Mouse (Mus musculus) G1E (cell line): Measurements from ENCODE around the gene Emilin2. TPM values are rescaled to one million over a fixed set of nuclear protein-coding genes. Genes with fewer than 3 reads are reported as not detected.

ENCODE experiments used
- ATAC-seq: 2 replicates; pipeline ENCODE4 v1.8.0; 2016; ENCODE audit warnings: mild to moderate bottlenecking; ENCODE audit not compliant: insufficient number of reproducible peaks, poor library complexity, low FRiP score, severe bottlenecking; ENCODE audit errors: extremely low read depth
- DNase-seq: peaks from one replicate; pipeline ENCODE4 v3.0.0; 2012; ENCODE audit warnings: low spot score
- H3K27me3 ChIP-seq: 2 replicates; pipeline ENCODE4 v1.6.1; 2012; ENCODE audit warnings: mild to moderate bottlenecking, low read length, inconsistent platforms; ENCODE audit not compliant: insufficient read depth
- H3K36me3 ChIP-seq: replicated peaks from 2 replicates; pipeline ENCODE3; 2012; ENCODE audit warnings: mild to moderate bottlenecking, inconsistent platforms
- H3K4me1 ChIP-seq: 2 replicates; pipeline ENCODE4 v1.6.1; 2012; ENCODE audit warnings: low read depth, low read length, inconsistent platforms, mixed read lengths; ENCODE audit not compliant: insufficient read depth
- H3K4me3 ChIP-seq: 2 replicates; pipeline ENCODE4 v1.5.1; 2012; ENCODE audit warnings: low read depth, mild to moderate bottlenecking, inconsistent platforms, low read length, moderate library complexity, mixed read lengths
- H3K9me3 ChIP-seq: replicated peaks from 2 replicates; pipeline ENCODE4 v1.6.1; 2012; ENCODE audit warnings: inconsistent platforms
- CTCF ChIP-seq: IDR thresholded peaks from 2 replicates; pipeline ENCODE4 v1.5.1; 2012; ENCODE audit warnings: low read depth, low read length, inconsistent platforms, mixed read lengths
- GATA1 ChIP-seq: IDR thresholded peaks from 2 replicates; pipeline ENCODE4 v1.6.1; 2012; ENCODE audit warnings: borderline replicate concordance, low read length, inconsistent platforms, mixed read lengths
- GATA2 ChIP-seq: IDR thresholded peaks from 2 replicates; pipeline ENCODE4 v1.6.1; 2012; ENCODE audit warnings: low read depth, low read length, inconsistent platforms, borderline replicate concordance
- POLR2AphosphoS5 ChIP-seq: IDR thresholded peaks from 2 replicates; pipeline ENCODE4 v1.6.1; 2012; ENCODE audit warnings: low read depth, low read length, inconsistent platforms; ENCODE audit not compliant: insufficient replicate concordance
- TAL1 ChIP-seq: conservative IDR thresholded peaks from 2 replicates; pipeline ENCODE4 v1.6.1; 2012; ENCODE audit warnings: low read depth, low read length, inconsistent platforms, mixed read lengths
- polyA plus RNA-seq: library from polyadenylated mRNA; stranded (reverse); fragments of >175 nt; gene quantifications from 2 replicates; pipeline ENCODE4 v1.2.3, GENCODE M21; 2012
- total RNA-seq, 2 experiments: library from RNA; stranded (forward) in 1 of 2; stranded (reverse) in 1 of 2; fragments of 200-1000 nt in 1 of 2; fragments of >200 nt in 1 of 2; fragmentation: Nextera tagmentation in 1 of 2; gene quantifications; 2 replicates each; pipeline ENCODE4 v1.2.3; 2014 to 2017

Emilin2 gene
- total and polyA plus RNA-seq, 3 experiments: 80.3 to 137 (median 106) TPM

DNA sequence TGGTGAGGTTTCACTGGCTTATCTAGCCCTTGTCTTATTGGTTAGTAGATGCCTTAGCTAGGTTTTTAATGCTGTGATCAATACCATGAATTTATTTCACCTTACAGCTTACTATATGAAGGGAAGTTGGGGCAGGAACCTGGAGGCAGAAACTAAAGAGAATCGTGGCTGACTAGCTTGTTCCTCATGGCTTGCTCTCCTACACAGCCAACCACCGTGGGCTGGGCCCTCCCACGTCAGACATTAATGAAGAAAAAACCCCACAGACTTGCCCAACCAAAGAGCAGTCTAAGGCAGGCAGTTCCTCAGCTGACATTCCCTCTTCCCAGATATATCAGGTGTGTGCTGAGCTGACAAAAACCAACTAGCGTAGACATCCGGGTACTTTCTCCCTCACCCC is 88.1 kb downstream of the Emilin2 start:
- no peak for ATAC-seq
- Histone ChIP-seq H3K36me3 (peaks cover 88% of the 10 kb centered on the region), H3K9me3 (no peaks in the 10 kb centered on the region), H3K4me1 (peaks cover 74% of the 10 kb centered on the region), H3K27me3 (no peaks in the 10 kb centered on the region), H3K4me3 (no peak overlapping the region)
- DNase-seq: no peak
- no peak for TF ChIP-seq CTCF
- no peak for TF ChIP-seq POLR2AphosphoS5
- TF ChIP-seq GATA1: no peak
- TF ChIP-seq GATA2: no peak
- TF ChIP-seq TAL1: no peak

DNA sequence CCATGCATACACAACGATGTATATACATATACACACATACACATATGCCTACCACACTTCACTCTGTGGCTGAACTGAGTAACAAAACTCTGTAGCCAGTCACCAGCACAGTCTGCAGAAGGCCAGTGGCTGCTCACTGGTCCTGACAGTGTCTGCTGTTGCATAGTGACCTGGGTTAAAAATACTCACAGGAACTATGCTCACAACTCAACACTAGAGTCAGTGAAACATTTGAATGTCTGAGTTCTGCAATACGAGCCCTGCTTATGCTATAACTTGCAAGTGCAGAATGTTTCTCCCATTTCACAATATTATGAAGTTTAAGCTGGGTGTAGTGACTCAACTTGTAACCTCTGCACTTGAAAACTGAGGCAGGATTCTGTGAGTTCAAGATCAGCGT is 90.4 kb downstream of the Emilin2 start:
- ATAC-seq (no peak), DNase-seq (no peak)
- Histone ChIP-seq H3K4me3 (no peak overlapping the region), H3K36me3 (peaks cover 92% of the 10 kb centered on the region), H3K4me1 (peaks cover 85% of the 10 kb centered on the region), H3K9me3 (peaks cover 9% of the 10 kb centered on the region), H3K27me3 (no peaks in the 10 kb centered on the region)
- TF ChIP-seq POLR2AphosphoS5: no peak

DNA sequence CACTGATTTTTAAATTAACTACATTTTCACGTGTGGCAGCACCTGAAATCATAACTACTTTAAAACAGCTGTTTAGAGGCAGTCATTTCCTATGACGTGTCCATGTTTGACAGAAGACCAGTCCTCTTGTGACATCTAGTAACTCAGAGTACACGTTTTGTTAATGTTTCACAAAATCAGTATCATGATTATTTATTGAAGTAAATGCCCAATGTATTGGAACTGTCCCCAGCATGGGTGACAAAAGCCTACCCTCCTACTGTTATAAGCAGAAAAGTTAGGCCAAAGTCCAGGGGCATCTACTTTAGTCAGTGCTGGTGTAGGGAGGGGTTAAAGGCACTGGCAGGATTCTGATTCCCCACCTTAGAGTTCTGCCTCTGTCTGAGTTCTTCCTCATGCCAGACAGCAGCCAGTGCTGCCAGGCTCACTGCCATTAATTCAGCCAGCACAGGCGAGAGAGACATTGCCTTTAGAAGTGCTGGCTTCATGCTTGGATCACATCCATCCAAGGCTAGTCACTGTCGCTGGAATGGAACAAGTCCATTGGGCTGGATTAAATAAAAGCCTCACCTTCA is 94.6 kb downstream of the Emilin2 start:
- Histone ChIP-seq H3K36me3 (peaks cover 74% of the 10 kb centered on the region), H3K27me3 (no peaks in the 10 kb centered on the region), H3K4me1 (peaks cover 85% of the 10 kb centered on the region), H3K4me3 (peak overlapping the region; percentile 41; the same call in 1 of the 2 replicates), H3K9me3 (peaks cover 9% of the 10 kb centered on the region)
- ATAC-seq: no peak
- no peak for DNase-seq
- TF ChIP-seq TAL1: no peak
- TF ChIP-seq GATA2: no peak
- TF ChIP-seq CTCF: no peak
- TF ChIP-seq GATA1: no peak
- TF ChIP-seq POLR2AphosphoS5: no peak

DNA sequence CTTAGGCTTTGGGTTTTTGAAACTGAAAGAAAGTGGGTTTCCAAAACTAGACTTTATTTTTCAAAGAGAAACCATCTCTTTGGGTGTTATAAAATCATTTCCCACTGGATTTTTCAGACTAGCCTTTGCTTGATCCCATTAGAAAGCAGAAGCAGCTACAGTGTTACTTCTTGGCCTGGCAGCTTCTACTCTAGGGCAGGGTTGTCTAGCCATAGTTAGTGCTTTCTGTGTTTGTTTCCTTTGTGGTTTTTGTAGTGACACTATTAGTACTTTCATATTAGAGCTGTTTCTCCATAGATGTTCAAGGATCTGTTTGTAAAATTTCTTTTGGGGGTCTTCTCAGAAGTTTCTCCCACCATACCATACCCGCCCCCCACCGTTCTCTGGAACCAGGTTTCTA is 95.5 kb downstream of the Emilin2 start:
- no peak for DNase-seq
- Histone ChIP-seq H3K4me1 (peaks cover 81% of the 10 kb centered on the region), H3K36me3 (peaks cover 65% of the 10 kb centered on the region), H3K4me3 (peak overlapping the region; percentile 64; the same call in 1 of the 2 replicates), H3K9me3 (peaks cover 9% of the 10 kb centered on the region), H3K27me3 (no peaks in the 10 kb centered on the region)
- no peak for ATAC-seq
- TF ChIP-seq POLR2AphosphoS5: no peak
- TF ChIP-seq TAL1: no peak

DNA sequence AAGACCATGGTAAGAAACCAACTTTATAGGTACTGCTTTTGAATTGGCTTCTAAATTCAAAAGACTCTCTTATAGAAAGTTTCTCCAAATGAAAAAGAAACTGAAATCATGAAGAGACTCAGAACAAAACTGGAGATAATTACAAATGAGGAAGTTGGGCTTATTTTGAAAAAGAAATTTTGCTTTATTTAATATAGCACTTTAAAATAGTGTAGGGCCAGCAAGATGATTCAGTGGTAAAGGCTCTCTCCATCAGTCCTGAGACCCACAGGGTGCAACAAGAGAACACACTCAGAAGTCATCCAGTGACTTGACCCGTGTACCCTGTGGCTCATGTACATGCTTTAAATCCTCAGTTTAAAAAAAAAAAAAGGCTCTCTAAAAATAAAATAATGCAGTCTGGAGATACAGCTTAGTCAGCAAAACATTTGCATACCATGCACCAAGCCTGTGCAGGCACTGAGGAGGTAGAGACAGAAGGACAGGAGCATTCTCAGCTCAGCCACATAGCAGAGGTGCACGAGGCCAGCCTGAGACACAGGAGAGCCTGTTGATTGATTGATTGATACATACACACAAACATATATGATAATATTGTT is 96.4 kb downstream of the Emilin2 start:
- peaks cover 60% of the 10 kb centered on the region for H3K36me3 ChIP-seq
- peaks cover 9% of the 10 kb centered on the region for H3K9me3 ChIP-seq
- TF ChIP-seq GATA1 (no peak), TAL1 (no peak), CTCF (no peak), POLR2AphosphoS5 (no peak), GATA2 (no peak)
- peaks cover 76% of the 10 kb centered on the region for H3K4me1 ChIP-seq
- no peaks in the 10 kb centered on the region for H3K27me3 ChIP-seq
- ATAC-seq (no peak), DNase-seq (no peak)
- H3K4me3 ChIP-seq: peak overlapping the region; percentile 70

DNA sequence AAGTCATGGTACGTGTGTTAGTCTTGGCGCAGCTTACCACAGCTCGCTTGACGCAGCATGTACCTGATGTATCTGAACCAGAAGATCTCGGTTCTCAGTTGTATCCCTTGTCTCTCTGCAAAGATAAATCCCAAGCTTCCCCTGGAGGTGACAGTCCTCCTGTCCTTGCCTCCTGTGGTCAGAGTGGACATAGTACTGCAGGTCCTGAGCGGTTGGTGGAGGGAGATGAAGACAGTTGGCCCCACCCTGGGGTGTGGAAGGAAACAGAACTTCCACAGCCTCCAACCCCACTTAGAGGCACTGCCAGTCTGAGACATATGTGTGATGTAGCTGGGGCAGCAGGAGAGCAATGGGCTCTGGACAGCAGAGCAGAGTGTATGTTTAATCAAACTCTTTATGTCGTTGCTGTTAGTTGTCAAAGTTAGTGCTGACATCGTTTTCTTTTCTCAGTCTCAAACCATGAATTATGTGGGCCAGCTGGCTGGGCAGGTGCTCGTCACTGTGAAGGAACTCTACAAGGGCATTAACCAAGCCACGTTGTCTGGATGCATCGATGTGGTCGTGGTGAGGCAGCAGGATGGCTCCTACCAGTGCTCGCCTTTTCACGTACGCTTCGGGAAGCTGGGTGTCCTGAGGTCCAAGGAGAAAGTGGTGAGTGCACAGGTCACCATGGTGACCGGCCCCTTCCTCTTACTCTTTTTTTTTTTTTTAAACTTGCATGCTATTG is 97.1 kb downstream of the Emilin2 start:
- Histone ChIP-seq H3K9me3 (peaks cover 9% of the 10 kb centered on the region), H3K4me3 (peak overlapping the region; percentile 70), H3K4me1 (peaks cover 80% of the 10 kb centered on the region), H3K36me3 (peaks cover 58% of the 10 kb centered on the region), H3K27me3 (no peaks in the 10 kb centered on the region)
- ATAC-seq: no peak
- no peak for DNase-seq
- TF ChIP-seq TAL1: no peak
- no peak for TF ChIP-seq CTCF
- TF ChIP-seq GATA2: no peak
- TF ChIP-seq GATA1: no peak
- TF ChIP-seq POLR2AphosphoS5: no peak

DNA sequence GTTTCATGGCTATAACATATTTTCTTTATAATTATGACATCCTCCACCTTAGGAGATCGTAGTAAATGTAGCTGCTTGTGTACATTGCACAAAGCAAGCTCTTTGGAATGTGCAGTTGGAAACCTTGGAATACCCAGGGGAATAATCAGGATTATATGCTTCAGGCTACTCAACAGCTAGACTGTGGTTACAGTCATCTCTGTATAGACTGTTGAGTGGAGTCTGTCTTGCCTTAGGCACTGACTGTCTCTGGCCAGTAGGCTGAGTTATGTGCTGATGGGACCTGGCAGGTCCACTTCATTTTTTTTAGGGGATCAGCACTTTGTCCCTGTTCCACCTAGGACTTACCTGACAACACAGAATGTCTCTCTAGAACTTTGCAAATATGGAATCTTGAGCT is 98.1 kb downstream of the Emilin2 start:
- DNase-seq (no peak), ATAC-seq (no peak)
- TF ChIP-seq GATA2: no peak
- no peak for TF ChIP-seq POLR2AphosphoS5
- no peak for TF ChIP-seq CTCF
- no peak for TF ChIP-seq GATA1
- TF ChIP-seq TAL1: no peak
- H3K36me3 ChIP-seq: peaks cover 53% of the 10 kb centered on the region
- H3K4me3 ChIP-seq: no peak overlapping the region; the same call in 1 of the 2 replicates
- H3K27me3 ChIP-seq: no peaks in the 10 kb centered on the region
- H3K9me3 ChIP-seq: peaks cover 9% of the 10 kb centered on the region
- H3K4me1 ChIP-seq: peaks cover 80% of the 10 kb centered on the region
